Mouse (Mus musculus) heart, adult 2 months (tissue): Measurements from ENCODE around the gene Gjb5.

Experiments used
- CTCF ChIP-seq: fragments of 200-600 bp; IDR thresholded peaks from 2 replicates; pipeline ENCODE4 v1.8.1; 2022; ENCODE audit warnings: antibody characterized with exemption, mild to moderate bottlenecking, moderate library complexity
- EP300 ChIP-seq: fragments of 200-500 bp; IDR thresholded peaks from 2 replicates; pipeline ENCODE4 v1.6.1; 2011; ENCODE audit warnings: low read depth, low read length, control low read depth; ENCODE audit not compliant: insufficient read depth
- POLR2A ChIP-seq: fragments of 200-500 bp; IDR thresholded peaks from 2 replicates; pipeline ENCODE4 v1.6.1; 2011; ENCODE audit warnings: mild to moderate bottlenecking, low read depth, low read length, control low read depth; ENCODE audit not compliant: insufficient read depth

DNA sequence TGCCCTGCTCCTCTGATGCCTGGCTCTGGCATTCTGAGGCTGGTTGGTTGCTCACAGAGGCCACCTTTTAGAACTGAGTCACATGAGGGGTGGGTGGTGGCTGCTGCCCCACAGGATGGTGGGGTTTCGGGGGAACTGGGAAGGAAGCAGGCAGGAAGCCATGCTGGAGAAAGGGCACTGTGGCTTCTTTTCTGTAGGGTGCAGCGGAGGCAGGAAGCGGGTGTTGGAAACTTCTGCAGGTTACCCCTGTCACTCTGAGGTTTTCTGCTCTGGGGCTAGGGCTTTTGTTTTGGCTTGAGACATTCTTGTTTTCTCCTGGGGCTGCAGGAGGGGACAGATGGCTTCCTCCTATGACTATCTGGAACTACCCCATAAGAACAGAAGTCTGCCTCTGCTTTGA, 4.5 kb upstream of the Gjb5 start:
- TF ChIP-seq CTCF = no peak
- no peak for TF ChIP-seq POLR2A
- no peak for TF ChIP-seq EP300
